Mouse (Mus musculus) liver, embryonic 16.5 days (tissue): ENCODE data around the gene Krtap9-5. TPM values are rescaled to one million over a fixed set of nuclear protein-coding genes. Genes with fewer than 3 reads are reported as not detected.

Experiments
- ATAC-seq: fragments of 200-750 bp; cut with Nextera tagmentation; 2 replicates; pipeline ENCODE4 v1.8.0; 2017; ENCODE audit warnings: low read depth, mild to moderate bottlenecking, moderate number of reproducible peaks, moderate library complexity
- H3K27ac ChIP-seq: fragments of 300-500 bp; sonication (generic); 2 replicates; pipeline ENCODE4 v1.5.1; 2014; ENCODE audit warnings: mild to moderate bottlenecking, low read length
- H3K27me3 ChIP-seq: fragments of 300-500 bp; sonication (generic); 2 replicates; pipeline ENCODE4 v1.6.1; 2014; ENCODE audit warnings: low read depth, low read length, mixed read lengths; ENCODE audit not compliant: control insufficient read depth, insufficient read depth
- H3K36me3 ChIP-seq: fragments of 300-500 bp; sonication (generic); 2 replicates; pipeline ENCODE4 v1.6.1; 2014; ENCODE audit warnings: mild to moderate bottlenecking; ENCODE audit not compliant: control insufficient read depth, insufficient read depth
- H3K4me1 ChIP-seq: fragments of 300-500 bp; sonication (generic); 2 replicates; pipeline ENCODE4 v1.6.1; 2014; ENCODE audit warnings: low read depth, low read length, mixed read lengths; ENCODE audit not compliant: control insufficient read depth
- H3K4me2 ChIP-seq: fragments of 300-500 bp; sonication (generic); 2 replicates; pipeline ENCODE4 v1.6.1; 2014; ENCODE audit warnings: low read depth, low read length, mixed read lengths
- H3K4me3 ChIP-seq: fragments of 300-500 bp; sonication (generic); 2 replicates; pipeline ENCODE4 v1.5.1; 2014; ENCODE audit warnings: low read depth, mild to moderate bottlenecking, low read length
- H3K9ac ChIP-seq: fragments of 300-500 bp; sonication (generic); 2 replicates; pipeline ENCODE4 v1.6.1; 2014; ENCODE audit warnings: low read depth, low read length
- H3K9me3 ChIP-seq: fragments of 300-500 bp; sonication (generic); replicated peaks from 2 replicates; pipeline ENCODE4 v1.6.1; 2016; ENCODE audit warnings: low read length; ENCODE audit not compliant: control insufficient read depth
- WGBS: fragments of 180-500 bp; shearing (Covaris S2); extraction: QIAGEN DNeasy Blood & Tissue Kit; methylation state at CpG from one replicate; pipeline ENCODE4 v1.1.7; 2014; ENCODE audit not compliant: insufficient replicate concordance; 5-methylcytosine and 5-hydroxymethylcytosine counted together
- polyA plus RNA-seq: library from polyadenylated mRNA; unstranded; fragments of >200 nt; fragmentation: Nextera tagmentation; extraction: Ambion mirVana; gene quantifications from 2 replicates; pipeline ENCODE4 v1.2.1, GENCODE M21; 2015

The Krtap9-5 gene
- not detected in 2 replicates for polyA plus RNA-seq

GRCm38 (mm10) chr11:99948175-99948574 is at the start of gene Krtap9-5:
TSS of gene Krtap9-5 (plus strand) at chr11:99948475.
- no peak for ATAC-seq
- H3K4me1 ChIP-seq = no peaks in the 10 kb centered on the region
- no peaks in the 10 kb centered on the region for H3K27me3 ChIP-seq
- no peak within 1 kb of the TSS for H3K27ac ChIP-seq
- no peak within 1 kb of the TSS for H3K4me2 ChIP-seq
- no peaks in the 10 kb centered on the region for H3K36me3 ChIP-seq
- H3K9me3 ChIP-seq = no peaks in the 10 kb centered on the region
- WGBS = 55% methylated on average over 2 of the region's 2 CpGs
- H3K9ac ChIP-seq = no peak within 1 kb of the TSS
- no peak within 1 kb of the TSS for H3K4me3 ChIP-seq

GRCm38 (mm10) chr11:99907620-99908019 is 40.7 kb upstream of the Krtap9-5 start, which contains the start of gene Krtap31-1:
TSS of gene Krtap31-1 (plus strand) at chr11:99907920.
- Histone ChIP-seq H3K9ac (no peak within 1 kb of the TSS), H3K4me3 (no peak within 1 kb of the TSS), H3K27ac (no peak within 1 kb of the TSS), H3K4me2 (no peak within 1 kb of the TSS), H3K27me3 (no peaks in the 10 kb centered on the region), H3K4me1 (no peaks in the 10 kb centered on the region), H3K36me3 (no peaks in the 10 kb centered on the region), H3K9me3 (no peaks in the 10 kb centered on the region)
- no peak for ATAC-seq
- 45% methylated on average over 2 of the region's 2 CpGs for WGBS

GRCm38 (mm10) chr11:99914451-99914850 is 33.8 kb upstream of the Krtap9-5 start, which contains the start of gene Gm11565:
TSS of gene Gm11565 (plus strand) at chr11:99914751.
- no peaks in the 10 kb centered on the region for H3K9me3 ChIP-seq
- no peaks in the 10 kb centered on the region for H3K4me1 ChIP-seq
- 65% methylated on average over 3 of the region's 3 CpGs for WGBS
- H3K27me3 ChIP-seq = no peaks in the 10 kb centered on the region
- H3K4me3 ChIP-seq = no peak within 1 kb of the TSS
- ATAC-seq = no peak
- H3K27ac ChIP-seq = no peak within 1 kb of the TSS
- no peak within 1 kb of the TSS for H3K9ac ChIP-seq
- no peaks in the 10 kb centered on the region for H3K36me3 ChIP-seq
- H3K4me2 ChIP-seq = no peak within 1 kb of the TSS

GRCm38 (mm10) chr11:99935991-99936390 is 12.3 kb upstream of the Krtap9-5 start, which contains the start of gene Krtap31-2:
TSS of gene Krtap31-2 (plus strand) at chr11:99936291.
- no peaks in the 10 kb centered on the region for H3K27me3 ChIP-seq
- no peaks in the 10 kb centered on the region for H3K4me1 ChIP-seq
- H3K4me2 ChIP-seq = no peak within 1 kb of the TSS
- no peak within 1 kb of the TSS for H3K27ac ChIP-seq
- 54% methylated on average over 1 of the region's 1 CpGs for WGBS
- no peaks in the 10 kb centered on the region for H3K36me3 ChIP-seq
- no peak for ATAC-seq
- no peak within 1 kb of the TSS for H3K9ac ChIP-seq
- H3K4me3 ChIP-seq = no peak within 1 kb of the TSS
- H3K9me3 ChIP-seq = no peaks in the 10 kb centered on the region

- no peak overlapping the region for H3K4me2 ChIP-seq
- H3K9me3 ChIP-seq = no peaks in the 10 kb centered on the region; the same call in 1 of the 2 replicates
- no peaks in the 10 kb centered on the region for H3K36me3 ChIP-seq
- no peaks in the 10 kb centered on the region for H3K4me1 ChIP-seq
- H3K27ac ChIP-seq = no peak overlapping the region
- H3K27me3 ChIP-seq = no peaks in the 10 kb centered on the region
- no peak overlapping the region for H3K9ac ChIP-seq
- no peak for ATAC-seq
- 57% methylated on average over 9 of the region's 9 CpGs for WGBS
- H3K4me3 ChIP-seq = no peak overlapping the region
Measured at GRCm38 (mm10) chr11:99937751-99938264, 10.5 kb upstream of the Krtap9-5 start.

GRCm38 (mm10) chr11:99964213-99964612 is 15.9 kb downstream of the Krtap9-5 start:
- Histone ChIP-seq H3K4me3 (no peak overlapping the region), H3K9ac (no peak overlapping the region), H3K4me2 (no peak overlapping the region), H3K27me3 (no peaks in the 10 kb centered on the region), H3K36me3 (no peaks in the 10 kb centered on the region), H3K4me1 (no peaks in the 10 kb centered on the region), H3K9me3 (no peaks in the 10 kb centered on the region), H3K27ac (no peak overlapping the region)
- no peak for ATAC-seq
- WGBS = 31% methylated on average over 6 of the region's 6 CpGs

GRCm38 (mm10) chr11:99965961-99966360 is 17.7 kb downstream of the Krtap9-5 start:
- Histone ChIP-seq H3K4me1 (no peaks in the 10 kb centered on the region), H3K36me3 (no peaks in the 10 kb centered on the region), H3K4me2 (no peak overlapping the region), H3K4me3 (no peak overlapping the region), H3K27me3 (no peaks in the 10 kb centered on the region), H3K9ac (no peak overlapping the region), H3K9me3 (no peaks in the 10 kb centered on the region), H3K27ac (no peak overlapping the region)
- 31% methylated on average over 2 of the region's 2 CpGs for WGBS
- no peak for ATAC-seq

- 54% methylated on average over 5 of the region's 5 CpGs for WGBS
- Histone ChIP-seq H3K4me2 (no peak within 1 kb of the TSS), H3K4me1 (no peaks in the 10 kb centered on the region), H3K9me3 (no peaks in the 10 kb centered on the region), H3K36me3 (no peaks in the 10 kb centered on the region), H3K27me3 (no peaks in the 10 kb centered on the region), H3K4me3 (no peak within 1 kb of the TSS), H3K9ac (no peak within 1 kb of the TSS), H3K27ac (no peak within 1 kb of the TSS)
- ATAC-seq = no peak
Measured at GRCm38 (mm10) chr11:99978953-99979352, 30.7 kb downstream of the Krtap9-5 start, which contains the start of gene Krtap29-1. TSS of gene Krtap29-1 (minus strand) at chr11:99979053.

- Histone ChIP-seq H3K4me2 (no peak overlapping the region), H3K27me3 (no peaks in the 10 kb centered on the region), H3K36me3 (no peaks in the 10 kb centered on the region), H3K9me3 (no peaks in the 10 kb centered on the region), H3K9ac (no peak overlapping the region), H3K4me3 (no peak overlapping the region), H3K4me1 (no peaks in the 10 kb centered on the region), H3K27ac (no peak overlapping the region)
- 61% methylated on average over 9 of the region's 9 CpGs for WGBS
- no peak for ATAC-seq
Measured at GRCm38 (mm10) chr11:99982731-99983130, 34.5 kb downstream of the Krtap9-5 start.
